Comparison of ENCODE assay signal across 12 mouse cellular contexts in the genomic region with DNA sequence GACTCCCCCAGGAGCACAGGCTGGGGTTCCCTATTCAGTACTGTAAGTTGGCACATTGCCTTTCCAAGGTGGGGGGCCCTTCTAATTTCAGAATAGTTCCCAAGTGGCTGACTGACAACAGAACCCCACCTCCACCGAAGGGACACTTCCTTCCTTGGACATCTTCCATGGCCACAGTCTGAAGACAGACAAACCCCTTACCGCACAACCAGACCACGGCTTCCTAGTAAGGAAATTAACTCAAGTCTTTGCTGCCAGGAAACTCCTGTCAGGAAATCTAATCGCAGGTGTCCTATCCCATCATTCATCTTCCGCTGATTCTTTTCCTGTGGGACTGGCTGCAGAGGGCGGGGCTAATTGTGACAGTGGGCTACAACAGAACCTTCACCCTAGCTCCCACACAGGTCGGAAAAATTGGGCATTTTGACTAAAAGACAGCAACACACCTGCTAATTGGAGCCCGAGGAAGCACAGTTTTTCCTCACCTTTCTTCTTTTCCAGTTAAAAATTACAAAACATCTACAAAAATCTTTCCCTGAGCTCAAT.
DNase-seq lines count a peak whose midpoint lies in the region; ATAC-seq and TF ChIP-seq lines count a peak whose summit lies in the region.
"Had no signal": no experiment of that assay in that cellular context is flagged by ENCODE, and none has a peak within 500 bp of the region (broad histone marks: within the 10 kb centered on the region; RNA-seq: fewer than 3 reads in every experiment).

No protein-coding gene starts in this region.

- no peaks in the 10 kb centered on the region for H3K27me3 ChIP-seq in kidney, postnatal 0 days (ENCODE audit: insufficient read depth, low read length)
- H3K27me3 ChIP-seq: liver, embryonic 15.5 days had no signal

- WGBS in kidney, postnatal 0 days, result 59% methylated on average over 8 of the region's 8 CpGs

- DNase-seq in adrenal gland, postnatal 10 days, result peak; percentile 15
- DNase-seq in adrenal gland, adult 18-20 months (ENCODE audit: low spot score in 2 of 2), result no peak
- peak; percentile 13 for DNase-seq in lung, postnatal 10 days
- DNase-seq in lung, postnatal 36 days, result no peak
- peak; percentile 40 for DNase-seq in kidney, postnatal 0 days (ENCODE audit: low spot score)
- no peak for DNase-seq in frontal cortex, postnatal 25 days (ENCODE audit: low spot score in 2 of 2)
- DNase-seq in spleen, postnatal 4 days (ENCODE audit: low spot score in 2 of 2), result no peak
- no peak for DNase-seq in spleen, postnatal 10 days (ENCODE audit: low spot score in 2 of 2)
- DNase-seq: thymus, adult 2 months had no signal

- no peak for ATAC-seq in kidney, postnatal 0 days (replicated peaks; ENCODE audit: low FRiP score, low read depth)
- ATAC-seq: activated CD4-positive, CD25-positive, alpha-beta regulatory T cell, adult 4 months had no signal

- H3K9ac ChIP-seq in kidney, postnatal 0 days (ENCODE audit: low read depth, low read length), result no peak overlapping the region
- H3K9ac ChIP-seq: liver, embryonic 15.5 days had no signal

- H3K4me3 ChIP-seq in kidney, postnatal 0 days (replicated peaks; ENCODE audit: low read depth, low read length), result no peak overlapping the region
- H3K4me3 ChIP-seq: erythroblast, embryonic 14.5 days; liver, embryonic 15.5 days had no signal

- no peak overlapping the region for H3K4me2 ChIP-seq in kidney, postnatal 0 days (ENCODE audit: low read length)
- H3K4me2 ChIP-seq: liver, embryonic 15.5 days had no signal

- H3K36me3 ChIP-seq in kidney, postnatal 0 days (ENCODE audit: insufficient read depth, low read length), result no peaks in the 10 kb centered on the region
- H3K36me3 ChIP-seq: liver, embryonic 15.5 days had no signal

- H3K4me1 ChIP-seq in kidney, postnatal 0 days (replicated peaks; ENCODE audit: insufficient read depth, low read length), result peaks cover 5% of the 10 kb centered on the region; the same call in 1 of the 2 replicates
- H3K4me1 ChIP-seq: liver, embryonic 15.5 days had no signal

- H3K27ac ChIP-seq in kidney, postnatal 0 days, result no peak overlapping the region
- H3K27ac ChIP-seq: liver, embryonic 15.5 days had no signal

- H3K9me3 ChIP-seq in kidney, postnatal 0 days (replicated peaks; ENCODE audit: low read length), result no peaks in the 10 kb centered on the region
- H3K9me3 ChIP-seq: liver, embryonic 15.5 days had no signal

- no peak for TF ChIP-seq CTCF in kidney, postnatal 0 days (IDR thresholded peaks at IDR 0.05; ENCODE audit: low read depth)

Comparison
In these comparisons a context has a peak if more than half of its experiments do, and no peak if none do; other contexts are left out.
1. DNase-seq: peak in adrenal gland, postnatal 10 days (single experiment), lung, postnatal 10 days (single experiment) and kidney, postnatal 0 days (single experiment); none in adrenal gland, adult 18-20 months (0 of 2), lung, postnatal 36 days (single experiment), frontal cortex, postnatal 25 days (0 of 2), spleen, postnatal 4 days (0 of 2) and spleen, postnatal 10 days (0 of 2).